Mouse (Mus musculus): Measurements from ENCODE around the gene Adat2. TPM values are rescaled to one million over a fixed set of nuclear protein-coding genes. Genes with fewer than 3 reads are reported as not detected.

Adat2 gene
- polyA plus RNA-seq, 1 experiment: 9.4 TPM

DNA sequence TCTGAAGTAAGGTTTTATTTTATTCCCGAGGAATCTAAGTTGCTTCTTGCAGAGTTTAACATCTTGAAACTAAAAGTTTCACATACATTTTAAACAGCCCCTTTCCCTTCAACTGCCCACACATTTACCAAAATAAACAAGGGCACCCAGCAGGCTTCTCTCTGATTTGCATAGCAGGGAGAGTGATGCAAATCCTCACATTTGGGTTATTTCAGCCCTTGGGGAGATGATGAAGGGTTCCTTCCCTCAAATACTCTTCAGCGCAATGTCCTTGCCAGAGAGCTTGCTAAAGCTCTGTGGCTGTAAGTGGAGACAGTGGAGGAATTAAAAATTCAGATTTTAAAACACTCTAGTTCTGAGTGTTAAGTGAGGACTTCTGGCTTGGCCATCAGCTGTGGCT, 35.2 kb downstream of the Adat2 start:
- H3K36me3 ChIP-seq (ENCODE audit: control insufficient read depth, insufficient read depth): no peaks in the 10 kb centered on the region

DNA sequence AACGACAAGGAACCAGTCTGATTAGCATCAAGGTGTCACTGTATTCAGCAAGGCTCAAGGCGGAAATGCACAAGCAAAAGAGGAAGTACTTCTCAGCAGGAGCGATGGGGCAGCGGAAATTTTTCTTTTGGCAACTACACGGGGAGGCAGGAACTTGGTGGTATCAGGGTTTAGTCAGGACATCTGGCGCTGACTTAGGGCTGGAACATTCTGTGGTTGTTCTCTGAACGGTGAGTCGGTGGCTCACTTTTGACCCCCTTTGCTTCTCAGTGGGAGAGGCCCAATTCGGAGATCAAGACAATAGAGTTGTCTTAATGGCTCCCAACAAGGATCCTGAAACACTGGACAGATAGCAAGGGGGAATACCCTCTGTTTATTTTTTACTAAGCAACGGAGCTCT, 39.5 kb downstream of the Adat2 start:
- H3K79me2 ChIP-seq (ENCODE audit: control insufficient read depth, insufficient read depth): no peaks in the 10 kb centered on the region
- no peaks in the 10 kb centered on the region for H3K27me3 ChIP-seq (ENCODE audit: control insufficient read depth, insufficient read depth, insufficient read length)
- H3ac ChIP-seq (ENCODE audit: control insufficient read depth, insufficient read length): no peak overlapping the region
- no peak overlapping the region for H3K4me2 ChIP-seq (ENCODE audit: low read depth)
- no peak for TF ChIP-seq MYOD1 (IDR thresholded peaks at IDR 0.05; ENCODE audit: control insufficient read depth in 1 of 3, insufficient read length in 2 of 3, low read depth in 2 of 3)
- TF ChIP-seq E2F4 (IDR thresholded peaks at IDR 0.05; ENCODE audit: insufficient read depth): no peak
- no peak for TF ChIP-seq POLR2AphosphoS2 (IDR thresholded peaks at IDR 0.05; ENCODE audit: insufficient read length, low read depth)
- no peak for TF ChIP-seq SRF (IDR thresholded peaks at IDR 0.05; ENCODE audit: control insufficient read depth, insufficient read length, low read depth)
- no peak for TF ChIP-seq TCF12 (IDR thresholded peaks at IDR 0.05; ENCODE audit: insufficient read depth, poor library complexity, severe bottlenecking)
- TF ChIP-seq REST (IDR thresholded peaks at IDR 0.05; ENCODE audit: insufficient read depth, insufficient read length): no peak
- H3K4me3 ChIP-seq: no peak overlapping the region
- no peaks in the 10 kb centered on the region for H3K36me3 ChIP-seq (ENCODE audit: control insufficient read depth, insufficient read depth)

More for the DNA sequence above, 35.2 kb downstream of the Adat2 start:
- Histone ChIP-seq H3K79me2 (ENCODE audit: control insufficient read depth, insufficient read depth) (no peaks in the 10 kb centered on the region), H3ac (ENCODE audit: control insufficient read depth, insufficient read length) (no peak overlapping the region), H3K4me2 (ENCODE audit: low read depth) (no peak overlapping the region), H3K4me3 (no peak overlapping the region), H3K27me3 (ENCODE audit: control insufficient read depth, insufficient read depth, insufficient read length) (no peaks in the 10 kb centered on the region)
- no peak for TF ChIP-seq MYOD1 (IDR thresholded peaks at IDR 0.05; ENCODE audit: control insufficient read depth in 1 of 3, insufficient read length in 2 of 3, low read depth in 2 of 3)
- no peak for TF ChIP-seq MYOG (IDR thresholded peaks at IDR 0.05; ENCODE audit: control insufficient read depth in 1 of 3, insufficient read depth in 1 of 3, insufficient read length in 2 of 3, low read depth in 2 of 3)
- TF ChIP-seq MAX (IDR thresholded peaks at IDR 0.05; ENCODE audit: low read depth): no peak
- no peak for TF ChIP-seq USF1 (IDR thresholded peaks at IDR 0.05; ENCODE audit: low read depth)
- no peak for TF ChIP-seq CEBPB (IDR thresholded peaks at IDR 0.05; ENCODE audit: insufficient read depth, poor library complexity, severe bottlenecking)
- TF ChIP-seq TCF3 (IDR thresholded peaks at IDR 0.05; ENCODE audit: insufficient read length, low read depth): no peak
- no peak for TF ChIP-seq SRF (IDR thresholded peaks at IDR 0.05; ENCODE audit: control insufficient read depth, insufficient read length, low read depth)
- no peak for TF ChIP-seq REST (IDR thresholded peaks at IDR 0.05; ENCODE audit: insufficient read depth, insufficient read length)
- no peak for TF ChIP-seq POLR2A (IDR thresholded peaks at IDR 0.05; ENCODE audit: insufficient read length, low read depth)
- TF ChIP-seq POLR2AphosphoS2 (IDR thresholded peaks at IDR 0.05; ENCODE audit: insufficient read length, low read depth): no peak
- no peak for TF ChIP-seq E2F4 (IDR thresholded peaks at IDR 0.05; ENCODE audit: insufficient read depth)
- no peak for TF ChIP-seq TCF12 (IDR thresholded peaks at IDR 0.05; ENCODE audit: insufficient read depth, poor library complexity, severe bottlenecking)

DNA sequence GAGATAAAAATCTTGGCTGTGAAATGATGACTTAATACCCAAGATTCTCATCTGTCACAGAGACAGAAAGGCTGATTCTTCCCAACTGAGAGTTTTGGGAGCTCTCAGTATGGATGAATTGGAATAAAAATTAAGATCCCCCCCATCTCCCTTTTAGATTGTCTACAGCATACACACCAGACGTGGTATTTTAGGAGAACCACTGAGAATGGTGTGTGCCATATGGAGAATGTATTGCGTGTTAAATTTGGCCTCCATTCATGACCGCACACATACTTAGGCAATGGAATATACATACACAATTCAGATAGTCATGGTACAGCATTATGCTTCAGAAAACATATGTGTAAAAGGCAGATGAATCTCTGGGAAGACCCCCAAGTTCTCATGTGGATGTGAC, 40.8 kb downstream of the Adat2 start:
- TF ChIP-seq TCF12 (IDR thresholded peaks at IDR 0.05; ENCODE audit: insufficient read depth, poor library complexity, severe bottlenecking) (no peak), MYOG (IDR thresholded peaks at IDR 0.05; ENCODE audit: control insufficient read depth in 1 of 3, insufficient read depth in 1 of 3, insufficient read length in 2 of 3, low read depth in 2 of 3) (no peak), CEBPB (IDR thresholded peaks at IDR 0.05; ENCODE audit: insufficient read depth, poor library complexity, severe bottlenecking) (no peak), SRF (IDR thresholded peaks at IDR 0.05; ENCODE audit: control insufficient read depth, insufficient read length, low read depth) (no peak), USF1 (IDR thresholded peaks at IDR 0.05; ENCODE audit: low read depth) (no peak), MAX (IDR thresholded peaks at IDR 0.05; ENCODE audit: low read depth) (no peak), POLR2AphosphoS2 (IDR thresholded peaks at IDR 0.05; ENCODE audit: insufficient read length, low read depth) (no peak), TCF3 (IDR thresholded peaks at IDR 0.05; ENCODE audit: insufficient read length, low read depth) (no peak), MYOD1 (IDR thresholded peaks at IDR 0.05; ENCODE audit: control insufficient read depth in 1 of 3, insufficient read length in 2 of 3, low read depth in 2 of 3) (no peak), POLR2A (IDR thresholded peaks at IDR 0.05; ENCODE audit: insufficient read length, low read depth) (no peak), REST (IDR thresholded peaks at IDR 0.05; ENCODE audit: insufficient read depth, insufficient read length) (no peak), E2F4 (IDR thresholded peaks at IDR 0.05; ENCODE audit: insufficient read depth) (no peak)
- Histone ChIP-seq H3K36me3 (ENCODE audit: control insufficient read depth, insufficient read depth) (no peaks in the 10 kb centered on the region), H3K4me3 (no peak overlapping the region), H3K4me2 (ENCODE audit: low read depth) (no peak overlapping the region), H3K79me2 (ENCODE audit: control insufficient read depth, insufficient read depth) (no peaks in the 10 kb centered on the region), H3K27me3 (ENCODE audit: control insufficient read depth, insufficient read depth, insufficient read length) (no peaks in the 10 kb centered on the region), H3ac (ENCODE audit: control insufficient read depth, insufficient read length) (no peak overlapping the region)

DNA sequence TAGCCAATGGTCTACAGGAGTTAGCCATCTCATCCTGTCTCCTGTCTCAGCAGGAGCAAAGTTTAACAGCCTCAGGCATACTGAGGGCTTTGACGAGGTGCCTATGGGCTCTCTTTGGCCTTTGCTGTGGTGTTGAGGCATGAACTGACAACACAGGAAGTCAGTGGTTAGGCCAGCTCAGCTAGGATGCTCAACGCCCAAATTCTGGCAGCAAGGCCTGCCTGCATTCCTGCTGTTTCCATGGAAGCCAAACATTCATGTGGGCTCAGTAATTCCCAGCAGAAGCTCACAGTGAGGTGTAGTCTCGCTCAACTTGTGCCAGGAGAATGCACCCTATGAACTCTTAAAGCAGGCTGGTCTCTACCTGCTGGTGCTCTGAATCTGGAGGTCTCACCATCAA, 43.4 kb downstream of the Adat2 start:
- no peaks in the 10 kb centered on the region for H3K79me2 ChIP-seq (ENCODE audit: control insufficient read depth, insufficient read depth)
- H3K36me3 ChIP-seq (ENCODE audit: control insufficient read depth, insufficient read depth): no peaks in the 10 kb centered on the region
- H3K27me3 ChIP-seq (ENCODE audit: control insufficient read depth, insufficient read depth, insufficient read length): no peaks in the 10 kb centered on the region
- TF ChIP-seq MYOD1 (IDR thresholded peaks at IDR 0.05; ENCODE audit: control insufficient read depth in 1 of 3, insufficient read length in 2 of 3, low read depth in 2 of 3) (no peak), MAX (IDR thresholded peaks at IDR 0.05; ENCODE audit: low read depth) (no peak), MYOG (IDR thresholded peaks at IDR 0.05; ENCODE audit: control insufficient read depth in 1 of 3, insufficient read depth in 1 of 3, insufficient read length in 2 of 3, low read depth in 2 of 3) (no peak), CEBPB (IDR thresholded peaks at IDR 0.05; ENCODE audit: insufficient read depth, poor library complexity, severe bottlenecking) (no peak), POLR2A (IDR thresholded peaks at IDR 0.05; ENCODE audit: insufficient read length, low read depth) (no peak), REST (IDR thresholded peaks at IDR 0.05; ENCODE audit: insufficient read depth, insufficient read length) (no peak), TCF12 (IDR thresholded peaks at IDR 0.05; ENCODE audit: insufficient read depth, poor library complexity, severe bottlenecking) (no peak), TCF3 (IDR thresholded peaks at IDR 0.05; ENCODE audit: insufficient read length, low read depth) (no peak), SRF (IDR thresholded peaks at IDR 0.05; ENCODE audit: control insufficient read depth, insufficient read length, low read depth) (no peak), E2F4 (IDR thresholded peaks at IDR 0.05; ENCODE audit: insufficient read depth) (no peak), USF1 (IDR thresholded peaks at IDR 0.05; ENCODE audit: low read depth) (no peak), POLR2AphosphoS2 (IDR thresholded peaks at IDR 0.05; ENCODE audit: insufficient read length, low read depth) (no peak)
- no peak overlapping the region for H3ac ChIP-seq (ENCODE audit: control insufficient read depth, insufficient read length)
- H3K4me2 ChIP-seq (ENCODE audit: low read depth): peak overlapping the region; percentile 44
- no peak overlapping the region for H3K4me3 ChIP-seq
